Mouse (Mus musculus) CH12.LX (cell line): ENCODE results near the gene Dtx3. TPM values are rescaled to one million over a fixed set of nuclear protein-coding genes. Genes with fewer than 3 reads are reported as not detected.
"Not testable (repeated sequence)": the region's sequence is repeated elsewhere in the genome, so short reads cannot be mapped to it uniquely, and the experiment has no call there.

Source experiments
- DNase-seq: peaks from one replicate; pipeline ENCODE4 v3.0.0-alpha.2; 2013; ENCODE audit errors: extremely low read depth
- H3K27ac ChIP-seq: 2 replicates; pipeline ENCODE4 v1.5.1; 2012; ENCODE audit warnings: low read depth, mild to moderate bottlenecking, control low read depth, moderate library complexity; ENCODE audit not compliant: insufficient read depth
- H3K27me3 ChIP-seq: replicated peaks from 2 replicates; pipeline ENCODE3; 2012; ENCODE audit warnings: inconsistent platforms
- H3K36me3 ChIP-seq, 2 experiments: replicated peaks in 1 of 2; 2 replicates each; pipeline versions ENCODE3 to v1.6.1; 2012; ENCODE audit warnings: inconsistent platforms in 1 of 2, low read length in 1 of 2, mild to moderate bottlenecking in 1 of 2, mixed read lengths in 1 of 2, moderate library complexity in 1 of 2; ENCODE audit not compliant: control insufficient read depth in 1 of 2, insufficient read depth in 1 of 2
- H3K4me1 ChIP-seq, 2 experiments: 2 replicates each; pipeline ENCODE4 v1.6.1; 2012; ENCODE audit warnings: inconsistent platforms in 1 of 2, moderate library complexity in 1 of 2; ENCODE audit not compliant: insufficient read depth in 2 of 2, control insufficient read depth in 1 of 2
- H3K4me2 ChIP-seq: 2 replicates; pipeline ENCODE4 v1.6.1; 2012; ENCODE audit warnings: low read depth, mild to moderate bottlenecking, control low read depth; ENCODE audit not compliant: poor library complexity, insufficient read depth, severe bottlenecking
- H3K4me3 ChIP-seq, 3 experiments: fragments of 150-350 bp in 1 of 3; sonication (generic) in 1 of 3; replicated peaks in 1 of 3; 2 replicates each; pipeline versions ENCODE3 to v1.5.1; 2011 to 2012; ENCODE audit warnings: low read depth in 2 of 3, low read length in 2 of 3, mild to moderate bottlenecking in 2 of 3, moderate library complexity in 2 of 3, control low read depth in 1 of 3, improper control_type of control experiment in 1 of 3, inconsistent platforms in 1 of 3, mixed read lengths in 1 of 3; ENCODE audit not compliant: poor library complexity in 1 of 3
- H3K79me2 ChIP-seq: replicated peaks from 2 replicates; pipeline ENCODE4 v1.6.1; 2012; ENCODE audit warnings: mild to moderate bottlenecking, moderate library complexity; ENCODE audit not compliant: control insufficient read depth, poor library complexity, insufficient read depth, severe bottlenecking; ENCODE audit errors: extremely low read depth
- H3K9ac ChIP-seq: 2 replicates; pipeline ENCODE4 v1.6.1; 2012; ENCODE audit warnings: low read depth, mild to moderate bottlenecking, control low read depth, moderate library complexity; ENCODE audit not compliant: insufficient read depth
- H3K9me3 ChIP-seq: replicated peaks from 2 replicates; pipeline ENCODE3; 2012; ENCODE audit warnings: low read length, inconsistent platforms, mixed read lengths
- BHLHE40 ChIP-seq: IDR thresholded peaks from 2 replicates; pipeline ENCODE4 v1.6.1; 2011; ENCODE audit warnings: mild to moderate bottlenecking, low read depth, low read length, improper control_type of control experiment
- ETS1 ChIP-seq: conservative IDR thresholded peaks from 2 replicates; pipeline ENCODE4 v1.6.1; 2012; ENCODE audit warnings: low read depth, mild to moderate bottlenecking, inconsistent platforms, low read length, improper control_type of control experiment, moderate library complexity
- JUN ChIP-seq: IDR thresholded peaks from 2 replicates; pipeline ENCODE4 v1.6.1; 2011; ENCODE audit warnings: low read depth, mild to moderate bottlenecking, low read length, improper control_type of control experiment, moderate library complexity; ENCODE audit not compliant: insufficient read depth
- JUND ChIP-seq: conservative IDR thresholded peaks from 2 replicates; pipeline ENCODE4 v1.6.1; 2011; ENCODE audit warnings: low read depth, low read length, improper control_type of control experiment
- MAX ChIP-seq: IDR thresholded peaks from 2 replicates; pipeline ENCODE4 v1.6.1; 2011; ENCODE audit warnings: low read length, improper control_type of control experiment
- MAZ ChIP-seq: IDR thresholded peaks from 2 replicates; pipeline ENCODE4 v1.6.1; 2012; ENCODE audit warnings: low read depth, mild to moderate bottlenecking, inconsistent platforms, low read length, improper control_type of control experiment, moderate library complexity
- MXI1 ChIP-seq: IDR thresholded peaks from 2 replicates; pipeline ENCODE4 v1.6.1; 2011; ENCODE audit warnings: mild to moderate bottlenecking, low read depth, low read length, improper control_type of control experiment
- MYC ChIP-seq: IDR thresholded peaks from 2 replicates; pipeline ENCODE4 v1.6.1; 2011; ENCODE audit warnings: low read depth, mild to moderate bottlenecking, improper control_type of control experiment, low read length
- NELFE ChIP-seq: IDR thresholded peaks from 2 replicates; pipeline ENCODE4 v1.6.1; 2011; ENCODE audit warnings: low read depth, low read length, improper control_type of control experiment
- PAX5 ChIP-seq: IDR thresholded peaks from 2 replicates; pipeline ENCODE4 v1.6.1; 2012; ENCODE audit warnings: low read length, inconsistent platforms, mixed read lengths
- POLR2AphosphoS2 ChIP-seq: IDR thresholded peaks from 2 replicates; pipeline ENCODE4 v1.6.1; 2011; ENCODE audit warnings: low read depth, low read length, improper control_type of control experiment
- SIN3A ChIP-seq: IDR thresholded peaks from 2 replicates; pipeline ENCODE4 v1.6.1; 2012; ENCODE audit warnings: low read length, improper control_type of control experiment, inconsistent platforms
- SMC3 ChIP-seq: IDR thresholded peaks from 2 replicates; pipeline ENCODE4 v1.6.1; 2011; ENCODE audit warnings: low read depth, low read length, improper control_type of control experiment
- TBP ChIP-seq: conservative IDR thresholded peaks from 2 replicates; pipeline ENCODE4 v1.6.1; 2011; ENCODE audit warnings: low read depth, low read length, improper control_type of control experiment
- TCF12 ChIP-seq: IDR thresholded peaks from 2 replicates; pipeline ENCODE4 v1.6.1; 2014; ENCODE audit warnings: low read depth, mild to moderate bottlenecking, inconsistent platforms, low read length, improper control_type of control experiment
- USF1 ChIP-seq: IDR thresholded peaks from 2 replicates; pipeline ENCODE4 v1.6.1; 2014; ENCODE audit warnings: low read depth, mild to moderate bottlenecking, inconsistent platforms, low read length, improper control_type of control experiment
- USF2 ChIP-seq: conservative IDR thresholded peaks from 2 replicates; pipeline ENCODE4 v1.6.1; 2011; ENCODE audit warnings: low read depth, low read length, improper control_type of control experiment
- ZNF384 ChIP-seq: IDR thresholded peaks from 2 replicates; pipeline ENCODE4 v1.6.1; 2012; ENCODE audit warnings: low read depth, low read length, improper control_type of control experiment, inconsistent platforms
- dilution Hi-C: fragments of 300-500 bp; cut with MboI; formaldehyde crosslinking; loops from 2 replicates; pipeline ENCODE4 v1.14.3; 2020; ENCODE audit warnings: low sequenced_read_pairs; ENCODE audit not compliant: extremely low pct_unique_long_range_greater_than_20kb, extremely low pct_ligation_motif_present
- in situ Hi-C: fragments of 300-500 bp; cut with MboI; formaldehyde crosslinking; loops from 3 replicates; pipeline ENCODE4 v1.14.3; 2019; ENCODE audit warnings: low sequenced_read_pairs, low pct_ligation_motif_present, low pct_unique_long_range_greater_than_20kb, mixed read lengths
- polyA plus RNA-seq: library from polyadenylated mRNA; unstranded; fragments of >175 nt; gene quantifications from 2 replicates; pipeline ENCODE4 v1.2.1, GENCODE M21; 2012; ENCODE audit warnings: low read depth; ENCODE audit not compliant: insufficient read length
- total RNA-seq, 2 experiments: library from RNA; depleted of rRNA; stranded (reverse); fragments of 300-350 nt in 1 of 2; fragments of >200 nt in 1 of 2; gene quantifications; 2 replicates each; pipeline ENCODE4 v1.2.3; 2012 to 2014

The Dtx3 gene
- total and polyA plus RNA-seq, 3 experiments = 18.9 to 51.2 (median 27.6) TPM

DNA sequence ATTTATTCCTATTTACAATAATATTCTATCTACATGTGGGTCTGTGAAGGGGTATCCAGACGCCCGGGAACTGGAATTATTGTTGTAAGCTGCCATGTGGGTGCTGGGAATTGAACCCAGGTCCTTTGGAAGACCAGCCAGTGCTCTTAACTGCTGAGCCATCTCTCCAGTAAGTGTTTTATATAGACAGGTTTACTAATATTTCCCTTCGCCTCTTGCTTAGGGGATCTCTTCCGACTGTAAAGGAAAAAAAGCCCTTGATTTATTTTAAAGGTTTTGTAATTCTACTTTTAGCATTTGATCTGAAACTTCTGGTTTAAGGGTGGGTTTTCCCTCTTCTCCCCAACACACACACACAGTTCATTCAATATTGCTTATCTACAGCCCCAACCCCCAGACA lies 31.3 kb downstream of the Dtx3 start:
- no peaks in the 10 kb centered on the region; the same call in 1 of the 2 replicates for H3K79me2 ChIP-seq
- no peak overlapping the region for H3K4me3 ChIP-seq
- peaks cover 10 to 15% of the 10 kb centered on the region in 2 experiments for H3K4me1 ChIP-seq
- in situ Hi-C loops = no loop called here
- peaks cover 23% of the 10 kb centered on the region for H3K9me3 ChIP-seq
- dilution Hi-C loops = no loop called here
- no peak for DNase-seq
- H3K9ac ChIP-seq = peak overlapping the region; percentile 24; the same call in 1 of the 2 replicates
- peaks cover 3% of the 10 kb centered on the region for H3K27me3 ChIP-seq
- no peaks in the 10 kb centered on the region for H3K36me3 ChIP-seq
- peak overlapping the region; percentile 41; the same call in 1 of the 2 replicates for H3K4me2 ChIP-seq
- TF ChIP-seq ZNF384 (no peak), TBP (peak; percentile 59; the same call in 1 of the 2 replicates), USF1 (no peak), MAZ (no peak), POLR2AphosphoS2 (no peak)
- H3K27ac ChIP-seq = no peak overlapping the region

DNA sequence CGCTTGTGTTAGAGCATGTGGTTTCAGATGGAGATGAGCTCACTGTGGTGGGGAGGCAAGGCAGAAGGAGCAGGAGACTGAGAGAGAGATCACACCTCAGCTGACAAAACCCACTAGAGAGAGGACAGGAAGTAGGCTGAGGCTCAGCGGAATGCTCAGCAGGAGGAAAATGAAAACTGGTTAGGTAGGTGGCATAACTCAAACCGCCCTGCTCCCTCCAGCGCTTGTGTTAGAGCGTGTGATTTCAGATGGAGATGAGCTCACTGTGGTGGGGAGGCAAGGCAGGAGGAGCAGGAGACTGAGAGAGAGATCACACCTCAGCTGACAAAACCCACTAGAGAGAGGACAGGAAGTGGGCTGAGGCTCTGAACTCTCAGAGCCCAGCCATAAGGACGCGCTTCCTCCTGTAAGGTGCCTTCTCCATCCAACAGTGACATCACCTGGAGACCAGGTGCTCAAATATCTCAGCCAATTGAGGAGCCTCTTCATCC lies 32.7 kb downstream of the Dtx3 start:
- dilution Hi-C loops = not testable (repeated sequence)
- peak; percentile 26 for DNase-seq

DNA sequence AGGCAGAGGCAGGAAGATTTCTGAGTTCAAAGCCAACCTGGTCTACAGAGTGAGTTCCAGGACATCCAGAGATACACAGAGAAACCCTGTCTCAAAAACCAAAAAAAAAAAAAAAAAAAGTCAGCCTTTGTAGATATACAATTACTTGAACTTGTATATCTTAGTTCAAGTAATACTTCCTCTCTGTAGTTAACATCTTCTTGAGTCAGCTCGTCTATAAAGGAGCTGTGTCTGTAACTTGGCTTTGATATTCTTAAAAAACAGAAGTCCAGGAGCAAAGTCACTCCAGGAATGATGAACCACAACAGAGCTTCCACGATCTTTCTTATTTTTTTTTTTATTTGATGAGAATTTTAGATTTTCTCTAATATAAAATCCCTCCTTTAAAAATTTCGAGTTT lies 34.8 kb downstream of the Dtx3 start:
- Histone ChIP-seq H3K4me2 (no peak overlapping the region), H3K27me3 (peaks cover 1% of the 10 kb centered on the region), H3K36me3 (no peaks in the 10 kb centered on the region), H3K79me2 (no peaks in the 10 kb centered on the region), H3K4me3 (no peak overlapping the region), H3K27ac (no peak overlapping the region), H3K9ac (no peak overlapping the region), H3K4me1 (peaks cover 5 to 9% of the 10 kb centered on the region in 2 experiments; a peak in 3 of 4 replicates), H3K9me3 (peaks cover 13% of the 10 kb centered on the region)
- dilution Hi-C loops (no loop called here), in situ Hi-C loops (no loop called here)
- no peak for DNase-seq
- no peak for TF ChIP-seq ETS1
- TF ChIP-seq ZNF384 = no peak
- no peak for TF ChIP-seq TCF12
- no peak for TF ChIP-seq MAX
- no peak for TF ChIP-seq SMC3
- TF ChIP-seq SIN3A = no peak
- TF ChIP-seq PAX5 = no peak
- no peak for TF ChIP-seq NELFE
- TF ChIP-seq MXI1 = no peak
- no peak for TF ChIP-seq JUND
- no peak for TF ChIP-seq JUN
- TF ChIP-seq USF2 = no peak
- no peak for TF ChIP-seq MAZ
- TF ChIP-seq MYC = no peak

More for the DNA sequence above, 32.7 kb downstream of the Dtx3 start:
- H3K27ac ChIP-seq, H3K9ac ChIP-seq, H3K36me3 ChIP-seq, H3K79me2 ChIP-seq, in situ Hi-C loops, H3K4me3 ChIP-seq, H3K4me2 ChIP-seq, H3K27me3 ChIP-seq: not testable (repeated sequence)
- Histone ChIP-seq H3K9me3 (peaks cover 23% of the 10 kb centered on the region), H3K4me1 (peaks cover 10 to 15% of the 10 kb centered on the region in 2 experiments)
- TF ChIP-seq BHLHE40 = 0 out of 2 replicates have a peak, but pooled peaks have one; percentile 4
